Mouse (Mus musculus) frontal cortex, postnatal 14 days (tissue): ENCODE measurements at regions not wholly inside any gene's neighbourhood (a gene's known extent, or its start where the extent isn't known, plus 50 kb on each side); places are given as distances from the start of the nearest gene placed in this dataset.
A peak's percentile ranks its signal among the peaks of the same experiment; 100 is the strongest.
"Not testable (repeated sequence)": the region's sequence is repeated elsewhere in the genome, so short reads cannot be mapped to it uniquely, and the experiment has no call there.

Experiments used
- DNase-seq, 2 experiments: peaks; one replicate each; pipeline ENCODE4 v3.0.0; 2022; ENCODE audit warnings: low spot score in 2 of 2

DNA sequence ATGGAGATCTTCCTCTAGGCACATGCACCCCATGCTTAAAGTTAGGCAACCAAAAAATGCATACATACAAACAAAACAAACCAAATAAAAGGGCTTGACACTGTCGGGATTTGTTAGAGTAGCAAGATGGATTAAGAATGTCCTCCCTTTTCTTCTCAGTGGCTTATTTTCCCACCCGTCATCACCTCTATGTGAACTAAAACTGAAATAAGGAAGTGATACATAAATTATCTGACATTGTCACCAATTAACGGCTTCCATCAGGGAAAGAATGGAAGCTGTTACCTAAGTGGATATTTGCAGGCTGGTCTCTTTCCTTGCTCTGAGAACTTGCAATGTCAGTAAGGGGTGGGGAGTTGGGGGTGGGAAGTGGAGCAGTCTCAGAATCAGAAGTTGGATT, 541.5 kb downstream of the Diaph3 start:
- no peak for DNase-seq

- no peak for DNase-seq
Measured at GRCm38 (mm10) chr14:86588525-86588924, 552.5 kb downstream of the Diaph3 start.

- not testable (repeated sequence) for DNase-seq
Measured at GRCm38 (mm10) chr14:86585959-86586358, 555.1 kb downstream of the Diaph3 start.

GRCm38 (mm10) chr14:86562728-86563127, 578.3 kb downstream of the Diaph3 start:
- DNase-seq, result no peak

GRCm38 (mm10) chr14:86537992-86538391, 603.0 kb downstream of the Diaph3 start:
- DNase-seq, result no peak

- DNase-seq, result no peak
Measured at GRCm38 (mm10) chr14:86536341-86537027, 604.6 kb downstream of the Diaph3 start.

DNA sequence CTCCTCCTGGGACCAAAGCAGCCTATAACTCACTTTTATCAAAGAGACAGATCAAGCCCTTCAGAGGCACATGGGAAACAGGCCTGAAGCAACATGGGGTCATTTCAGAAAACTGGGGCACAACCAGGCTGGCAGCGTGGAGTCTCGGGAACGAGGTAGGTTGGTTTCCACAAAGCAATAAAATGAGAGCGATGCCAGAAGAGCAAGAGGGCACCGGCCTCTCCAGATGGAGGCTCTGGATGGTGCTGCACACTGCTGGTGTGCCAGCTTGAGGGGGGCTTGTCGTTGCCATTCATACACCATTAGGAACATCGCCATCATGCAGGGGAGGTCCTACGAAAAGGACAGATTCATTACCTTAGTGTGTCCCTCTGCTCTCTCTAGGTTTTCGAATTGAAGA, 630.6 kb downstream of the Diaph3 start:
- DNase-seq, result no peak

DNA sequence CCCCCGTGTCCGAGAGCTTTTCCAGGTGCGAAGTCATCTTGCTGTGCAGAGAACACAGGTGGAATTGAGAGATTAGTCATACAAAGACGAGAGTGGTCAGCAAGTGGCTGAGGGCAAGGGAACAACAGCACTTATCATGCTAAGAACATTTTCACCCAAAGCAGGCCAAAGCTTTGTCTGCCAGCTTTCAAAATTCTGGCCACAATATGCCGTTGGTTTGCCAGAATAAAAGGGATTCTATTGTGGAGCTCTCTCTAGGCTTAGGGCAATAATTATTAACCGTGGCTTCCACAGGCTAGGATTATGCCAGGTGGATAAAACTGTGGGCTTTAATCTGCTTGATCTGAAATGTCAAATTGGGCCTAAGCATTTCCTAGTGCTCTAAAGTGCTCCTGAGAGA, 631.3 kb downstream of the Diaph3 start:
- no peak for DNase-seq

DNA sequence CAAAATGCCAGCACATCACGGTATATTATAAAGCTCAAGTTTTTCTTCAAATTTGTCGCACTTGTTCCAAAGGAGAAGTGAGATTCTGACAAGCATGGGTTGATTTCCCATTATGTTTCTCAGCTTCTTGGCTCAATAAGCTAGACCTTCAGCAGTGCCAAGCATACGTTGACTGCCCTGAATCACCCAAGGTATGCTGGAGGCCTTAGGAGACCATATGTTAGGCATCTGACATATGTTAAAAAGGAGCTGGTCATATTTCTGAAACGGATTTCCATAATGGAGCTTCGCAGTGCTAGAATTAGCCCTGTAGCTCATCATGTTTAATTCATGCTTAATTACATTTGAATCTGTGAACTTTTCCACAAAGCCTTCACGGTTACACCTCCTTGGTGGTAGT, 634.7 kb downstream of the Diaph3 start:
- DNase-seq, result no peak

DNA sequence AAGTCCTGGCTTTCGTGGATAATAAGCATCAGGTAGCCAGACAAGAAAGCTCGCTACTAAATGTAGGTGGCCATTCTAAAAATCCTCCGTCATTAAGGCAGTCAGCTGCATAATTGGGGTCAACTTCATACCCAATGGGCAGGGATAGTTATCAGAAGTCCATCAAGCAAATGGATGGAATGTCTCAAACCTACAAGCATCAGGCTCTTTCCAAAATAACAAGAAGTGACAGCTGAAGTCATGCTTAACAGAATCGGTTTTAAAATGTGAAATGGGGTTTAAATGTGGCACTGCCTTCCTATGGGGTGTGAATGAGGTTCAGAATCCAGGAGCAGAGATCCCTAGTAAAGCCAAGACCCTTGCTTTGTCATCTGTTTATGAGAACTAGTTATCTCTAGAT, 650.2 kb downstream of the Diaph3 start:
- DNase-seq, result no peak

DNA sequence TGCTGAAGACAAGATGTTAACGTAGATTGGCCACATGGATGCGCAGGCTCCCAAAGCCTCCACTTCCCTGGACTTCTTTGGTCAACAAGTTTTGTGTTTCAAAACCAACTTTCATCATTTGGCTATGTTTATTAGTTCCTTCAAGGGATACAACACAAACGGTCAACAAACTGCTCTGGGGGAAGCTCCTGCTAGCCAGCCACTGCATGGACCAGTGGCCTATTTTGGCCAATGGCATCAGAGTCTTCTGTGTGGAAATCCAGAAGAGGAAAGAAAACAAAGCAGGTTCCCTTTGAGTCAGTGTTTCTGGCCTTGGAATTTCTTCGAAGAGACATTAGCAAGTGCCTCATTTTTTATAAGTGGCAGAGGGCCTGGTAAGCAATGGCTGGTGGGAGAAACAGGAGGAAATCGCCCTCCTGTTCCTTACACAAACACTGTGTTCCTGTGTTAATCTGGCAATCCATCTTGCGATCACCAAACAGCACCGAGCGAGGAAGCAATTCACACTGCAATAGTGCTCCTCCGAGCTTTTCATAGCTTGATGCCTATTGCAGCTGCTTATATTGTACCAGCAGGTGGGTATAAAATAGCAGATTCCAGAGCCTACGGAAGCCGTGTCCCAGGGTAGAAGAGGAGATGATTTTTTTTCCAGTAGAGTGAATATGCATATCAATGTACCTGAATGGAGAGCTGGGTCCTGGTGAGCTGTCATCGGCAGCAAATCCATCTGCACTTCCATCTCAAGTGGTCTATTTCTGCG, 651.0 kb downstream of the Diaph3 start:
- no peak for DNase-seq

DNA sequence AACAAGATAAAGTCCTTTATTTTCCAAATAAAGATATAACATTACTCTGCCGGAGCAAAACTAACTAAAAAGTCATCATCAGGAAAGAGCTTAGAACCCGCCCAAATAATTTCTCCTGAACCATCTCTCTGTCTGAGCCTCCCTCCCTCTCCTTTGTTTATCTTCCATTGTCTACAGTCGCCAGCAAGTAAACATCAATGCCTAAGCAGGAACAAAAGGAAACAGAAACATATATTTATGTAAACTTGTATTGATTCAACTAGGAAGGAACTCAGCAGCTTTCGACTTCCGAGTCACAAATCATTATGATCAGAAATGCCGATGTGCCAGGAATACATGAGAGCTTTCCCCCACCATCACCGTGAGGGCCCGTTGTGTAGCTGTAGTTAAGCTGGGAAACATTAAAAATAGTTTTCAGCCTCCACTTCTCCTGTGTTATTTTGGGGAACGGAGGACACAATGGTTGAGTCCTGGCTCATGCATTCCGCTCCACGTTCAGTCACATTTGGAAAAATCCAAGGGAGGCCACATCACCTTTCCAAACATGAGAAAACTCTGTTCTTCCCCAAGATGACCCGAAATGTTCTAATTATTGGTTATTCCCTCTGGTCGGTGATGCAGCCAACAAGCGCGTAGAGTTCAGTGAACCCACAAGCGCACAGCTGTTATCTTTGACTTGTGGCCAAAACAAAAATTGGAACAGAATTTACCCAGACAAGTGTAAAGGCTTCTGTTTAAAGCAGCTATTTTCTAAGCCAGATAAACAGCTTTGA, 651.8 kb downstream of the Diaph3 start:
- DNase-seq, result peak in 1 of 2 experiments; percentile 22

GRCm38 (mm10) chr14:86487285-86487897, 653.6 kb downstream of the Diaph3 start:
- no peak for DNase-seq

GRCm38 (mm10) chr14:86484247-86484646, 656.8 kb downstream of the Diaph3 start:
- DNase-seq, result no peak

GRCm38 (mm10) chr14:86473604-86474003, 667.4 kb downstream of the Diaph3 start:
- DNase-seq, result no peak

GRCm38 (mm10) chr14:86470462-86470861, 670.6 kb downstream of the Diaph3 start:
- no peak for DNase-seq

GRCm38 (mm10) chr14:86467886-86468463, 673.1 kb downstream of the Diaph3 start:
- no peak for DNase-seq

DNA sequence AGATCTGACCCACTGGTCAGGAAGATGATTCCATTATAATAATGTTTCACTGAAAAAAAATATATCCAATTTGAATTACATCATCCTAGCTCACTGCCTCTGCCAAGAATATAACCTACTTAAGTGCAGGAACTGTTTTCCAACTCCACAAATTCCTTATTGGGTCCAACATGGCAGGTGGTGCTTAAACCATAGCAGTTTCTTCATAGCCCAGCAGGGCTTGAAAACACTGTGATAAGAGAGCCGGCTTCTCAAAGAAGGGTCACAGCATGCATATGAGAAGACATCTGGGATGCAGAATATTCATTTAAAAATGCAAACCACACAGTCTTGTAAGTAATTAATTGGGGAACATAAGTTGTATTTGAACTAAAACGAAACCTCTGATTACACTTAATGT, 677.6 kb downstream of the Diaph3 start:
- DNase-seq, result no peak

DNA sequence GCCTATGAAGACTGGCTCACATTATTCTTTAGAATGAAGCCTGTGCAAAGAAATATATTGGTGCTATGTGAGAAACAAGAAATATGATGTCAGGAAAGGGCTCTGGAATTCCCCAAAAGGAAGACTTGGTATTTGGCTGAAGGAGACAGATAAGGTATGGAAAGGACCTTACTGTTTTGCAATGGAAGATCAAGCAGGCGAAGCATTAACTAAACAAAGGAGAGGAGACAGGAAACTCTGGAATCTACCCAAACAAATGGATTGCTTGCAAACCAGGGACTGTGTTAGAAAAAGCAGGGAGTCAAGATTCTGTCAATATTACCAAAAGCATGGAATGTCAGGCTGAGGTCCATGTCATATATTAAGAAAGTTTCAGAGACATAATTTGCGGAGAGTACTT, 687.9 kb downstream of the Diaph3 start:
- DNase-seq, result no peak

DNA sequence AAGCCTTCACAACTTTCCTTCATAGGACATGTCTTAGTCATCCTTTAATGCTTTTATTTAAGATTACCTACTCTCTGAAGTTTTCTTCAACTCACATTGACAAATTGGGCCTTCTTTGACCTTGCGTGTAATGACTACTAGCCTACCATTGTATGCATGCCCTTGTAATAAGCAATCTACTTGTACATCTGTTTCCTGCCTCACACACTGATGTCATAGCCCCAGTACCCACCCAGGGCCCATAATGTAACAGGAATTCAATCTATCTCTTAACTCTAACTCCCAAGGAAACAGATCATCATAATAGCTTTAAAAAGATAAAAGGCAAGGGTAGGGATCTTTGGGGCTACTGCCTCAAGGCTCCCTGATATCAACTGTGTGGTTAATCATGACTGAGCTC, 690.4 kb downstream of the Diaph3 start:
- DNase-seq, result no peak

GRCm38 (mm10) chr14:86445139-86445538, 695.9 kb downstream of the Diaph3 start:
- DNase-seq, result no peak
